Mouse (Mus musculus) bone marrow, adult 2 months (tissue): Measurements from ENCODE around the gene Abcc12.

Experiments
- CTCF ChIP-seq: fragments of 200-500 bp; IDR thresholded peaks from 2 replicates; pipeline ENCODE4 v1.5.1; 2011; ENCODE audit warnings: low read length, control low read depth; ENCODE audit not compliant: control insufficient read depth, insufficient read depth
- POLR2A ChIP-seq: fragments of 200-500 bp; IDR thresholded peaks from 2 replicates; pipeline ENCODE4 v1.6.1; 2011; ENCODE audit warnings: low read depth, mild to moderate bottlenecking, control low read depth, low read length, borderline replicate concordance; ENCODE audit not compliant: control insufficient read depth

DNA sequence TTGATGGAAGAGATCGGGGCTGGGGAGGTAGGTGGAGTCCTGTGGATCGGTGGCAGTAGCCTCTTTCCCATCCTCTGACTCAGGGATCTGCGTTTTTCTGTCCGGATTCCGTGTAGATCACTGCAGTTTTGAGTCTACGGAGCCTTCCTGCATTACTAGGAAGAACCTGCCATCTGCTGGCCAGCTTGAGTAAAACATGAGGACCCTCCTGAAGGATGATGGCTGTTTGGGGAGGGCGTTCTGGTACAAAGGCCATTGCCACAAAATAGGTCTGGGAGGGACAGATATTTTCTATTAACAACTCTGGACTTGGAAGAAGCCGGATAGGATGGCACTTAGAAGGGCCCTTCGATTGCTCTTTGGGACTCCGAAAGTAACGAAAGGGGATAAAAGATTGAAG, 4.6 kb upstream of the Abcc12 start:
- TF ChIP-seq POLR2A = no peak
- peak; percentile 68 for TF ChIP-seq CTCF
